Mouse (Mus musculus): ENCODE measurements around the gene Apom. TPM values are rescaled to one million over a fixed set of nuclear protein-coding genes. Genes with fewer than 3 reads are reported as not detected.
"Not testable (repeated sequence)": the region's sequence is repeated elsewhere in the genome, so short reads cannot be mapped to it uniquely, and the experiment has no call there.

Apom gene
- total RNA-seq, 2 experiments from 2014 or later = not detected

GRCm38 (mm10) chr17:35134801-35135590 lies 3.1 kb upstream of the Apom start, which contains the start of gene Bag6:
TSS of gene Bag6 (plus strand) at chr17:35135178.
- DNase-seq (ENCODE audit: low spot score in 2 of 2) = peak; percentile 96
- intact Hi-C loops (cut with DNase I) = loop anchor here (1.0 kb wide), 1 partner anchor 29 kb away; the partner anchor contains the start of gene Prrc2a

- intact Hi-C loops (cut with DNase I) = no loop called here
- no peak for DNase-seq (ENCODE audit: low spot score in 2 of 2)
Measured at GRCm38 (mm10) chr17:35133517-35133916, 1.7 kb upstream of the Apom start.

DNA sequence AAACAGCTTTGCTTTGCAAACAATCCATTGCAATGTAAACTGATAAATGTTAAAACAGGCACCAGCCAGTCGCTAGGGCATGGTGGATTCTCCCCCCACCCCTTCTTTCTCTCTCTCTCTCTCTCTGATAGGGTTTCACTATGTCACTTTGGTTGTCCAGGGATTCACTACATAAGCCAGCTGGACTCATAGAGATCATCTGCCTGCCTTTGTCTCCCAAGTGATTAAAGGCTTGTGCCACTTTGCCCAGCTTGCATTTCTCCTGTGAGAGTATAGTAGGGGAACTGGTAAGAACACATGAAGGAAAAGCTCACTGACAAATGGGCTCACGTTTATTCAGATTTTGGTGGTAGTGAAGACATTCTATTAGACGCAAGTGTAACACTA lies 317 bp upstream of the Apom start:
- DNase-seq (ENCODE audit: low spot score in 2 of 2) = no peak
- intact Hi-C loops (cut with DNase I) = no loop called here

DNA sequence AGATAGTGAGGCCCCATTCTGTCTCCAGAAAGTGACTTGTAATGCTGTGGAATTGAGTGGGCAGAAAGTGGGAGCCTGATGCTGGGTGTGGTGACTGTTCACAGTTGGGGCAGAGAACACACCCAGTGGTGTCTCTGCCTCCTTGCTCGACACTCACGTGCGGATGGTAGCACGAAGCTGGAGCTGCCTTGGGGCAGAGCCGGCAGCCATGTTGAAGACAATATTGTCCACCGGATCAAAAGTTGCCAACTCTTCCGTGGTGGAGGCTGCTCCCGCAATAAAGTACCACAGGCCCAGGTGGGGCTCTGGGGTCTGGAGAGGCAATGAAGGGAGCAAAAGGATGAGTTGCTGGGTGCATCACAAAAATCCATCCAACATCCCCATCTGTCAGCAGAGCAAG lies 812 bp downstream of the Apom start:
- no peak for DNase-seq (ENCODE audit: low spot score in 2 of 2)
- intact Hi-C loops (cut with DNase I) = no loop called here

DNA sequence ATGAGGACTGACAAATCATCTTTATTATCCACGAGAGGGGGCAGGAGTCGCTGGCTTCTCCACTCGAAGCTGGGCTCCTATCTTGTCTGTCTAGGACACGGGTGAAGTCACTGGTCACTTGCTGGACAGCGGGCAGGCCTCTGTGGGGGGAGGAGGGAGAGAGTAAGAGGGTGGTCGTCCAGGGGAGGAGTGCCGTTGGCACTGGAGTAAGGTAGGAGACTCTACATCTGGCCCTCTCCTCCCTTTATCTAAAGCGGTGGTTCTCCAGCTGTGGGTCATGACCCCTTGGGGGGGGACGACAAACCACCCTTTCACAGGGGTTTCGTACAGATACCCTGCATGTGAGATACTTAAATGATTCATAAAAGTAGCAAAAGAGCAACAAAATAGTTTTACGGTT lies 2.9 kb downstream of the Apom start:
- intact Hi-C loops (cut with DNase I) = no loop called here
- no peak for DNase-seq (ENCODE audit: low spot score in 2 of 2)

GRCm38 (mm10) chr17:35127017-35127416 lies 4.8 kb downstream of the Apom start:
- intact Hi-C loops (cut with DNase I) = no loop called here
- DNase-seq (ENCODE audit: low spot score in 2 of 2) = no peak

- intact Hi-C loops (cut with DNase I) = no loop called here
Measured at GRCm38 (mm10) chr17:35126206-35126611, 5.6 kb downstream of the Apom start, which contains the start of gene D17H6S53E. TSS of gene D17H6S53E (plus strand) at chr17:35126373.

GRCm38 (mm10) chr17:35125578-35125977 lies 6.3 kb downstream of the Apom start:
- intact Hi-C loops (cut with DNase I) = no loop called here

More at GRCm38 (mm10) chr17:35126206-35126611, 5.6 kb downstream of the Apom start, which contains the start of gene D17H6S53E:
- peak; percentile 69 to 78 for DNase-seq (ENCODE audit: low spot score in 2 of 2)

DNA sequence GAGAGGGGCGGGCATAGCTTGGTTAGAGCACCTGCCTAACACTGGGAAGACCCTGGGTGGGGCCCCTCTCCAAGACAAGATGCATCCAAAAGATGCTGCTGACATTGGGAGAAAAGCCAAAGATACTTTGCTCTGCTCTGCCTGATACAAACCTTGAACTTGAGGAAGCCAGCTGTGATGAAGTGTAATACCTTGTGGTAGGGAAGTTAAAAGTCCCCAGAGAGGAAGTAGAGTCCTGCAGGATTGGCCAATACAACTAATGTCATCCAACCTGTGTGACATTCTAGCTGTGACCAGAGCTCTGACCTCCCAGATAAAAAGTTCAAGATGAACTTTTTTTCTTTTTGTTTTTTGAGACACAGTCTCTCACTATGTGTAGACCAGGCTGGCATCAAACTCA lies 6.8 kb downstream of the Apom start:
- intact Hi-C loops (cut with DNase I) = no loop called here

More at GRCm38 (mm10) chr17:35125578-35125977, 6.3 kb downstream of the Apom start:
- DNase-seq (ENCODE audit: low spot score in 2 of 2) = no peak

GRCm38 (mm10) chr17:35124261-35124896 lies 7.5 kb downstream of the Apom start:
- intact Hi-C loops (cut with DNase I) = loop anchor here (5.0 kb wide), 2 partner anchors 102 to 113 kb away; partner anchors contain the start of gene Nfkbil1

More for the DNA sequence above, 6.8 kb downstream of the Apom start:
- DNase-seq (ENCODE audit: low spot score in 2 of 2) = no peak

DNA sequence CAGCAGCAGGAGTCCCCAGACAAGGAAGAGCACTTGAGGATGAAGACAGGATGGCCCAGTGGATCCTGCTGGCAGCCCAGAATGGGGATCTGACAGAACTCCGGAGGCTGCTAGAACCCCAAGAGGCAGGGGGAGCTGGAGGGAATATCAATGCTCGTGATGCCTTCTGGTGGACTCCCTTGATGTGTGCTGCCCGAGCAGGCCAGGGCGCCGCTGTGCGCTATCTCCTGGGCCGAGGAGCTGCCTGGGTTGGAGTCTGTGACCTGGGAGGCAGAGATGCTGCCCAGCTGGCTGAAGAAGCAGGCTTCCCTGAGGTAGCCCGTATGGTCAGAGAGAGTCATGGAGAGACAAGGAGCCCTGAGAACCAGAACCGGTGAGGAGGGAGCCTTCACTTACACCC lies 8.6 kb downstream of the Apom start:
- intact Hi-C loops (cut with DNase I) = loop anchor here (5.0 kb wide), 2 partner anchors 101 to 114 kb away; partner anchors contain the start of gene Nfkbil1
- DNase-seq (ENCODE audit: low spot score in 2 of 2) = not testable (repeated sequence)

More at GRCm38 (mm10) chr17:35124261-35124896, 7.5 kb downstream of the Apom start:
- not testable (repeated sequence) for DNase-seq (ENCODE audit: low spot score in 2 of 2)

- intact Hi-C loops (cut with DNase I) = loop anchor here (5.0 kb wide), 2 partner anchors 100 to 115 kb away; partner anchors contain the start of gene Nfkbil1
- DNase-seq (ENCODE audit: low spot score in 2 of 2) = peak; percentile 67 to 69
Measured at GRCm38 (mm10) chr17:35121871-35122303, 10.0 kb downstream of the Apom start, which contains the start of gene Csnk2b. TSS of gene Csnk2b (minus strand) at chr17:35122053.

- intact Hi-C loops (cut with DNase I) = loop anchor here (5.0 kb wide), 2 partner anchors 99 to 116 kb away; partner anchors contain the start of gene Nfkbil1
- DNase-seq (ENCODE audit: low spot score in 2 of 2) = peak; percentile 98
Measured at GRCm38 (mm10) chr17:35121143-35121799, 10.6 kb downstream of the Apom start, which contains the start of gene Gpank1. TSS of gene Gpank1 (plus strand) at chr17:35121455.

GRCm38 (mm10) chr17:35120745-35121142 lies 11.1 kb downstream of the Apom start:
- intact Hi-C loops (cut with DNase I) = loop anchor here (5.0 kb wide), 2 partner anchors 98 to 117 kb away; partner anchors contain the start of gene Nfkbil1
- DNase-seq (ENCODE audit: low spot score in 2 of 2) = no peak

- no peak for DNase-seq (ENCODE audit: low spot score in 2 of 2)
- intact Hi-C loops (cut with DNase I) = no loop called here
Measured at GRCm38 (mm10) chr17:35115046-35116019, 16.5 kb downstream of the Apom start, which contains the start of gene Ly6g5b. TSS of gene Ly6g5b (minus strand) at chr17:35115428.

DNA sequence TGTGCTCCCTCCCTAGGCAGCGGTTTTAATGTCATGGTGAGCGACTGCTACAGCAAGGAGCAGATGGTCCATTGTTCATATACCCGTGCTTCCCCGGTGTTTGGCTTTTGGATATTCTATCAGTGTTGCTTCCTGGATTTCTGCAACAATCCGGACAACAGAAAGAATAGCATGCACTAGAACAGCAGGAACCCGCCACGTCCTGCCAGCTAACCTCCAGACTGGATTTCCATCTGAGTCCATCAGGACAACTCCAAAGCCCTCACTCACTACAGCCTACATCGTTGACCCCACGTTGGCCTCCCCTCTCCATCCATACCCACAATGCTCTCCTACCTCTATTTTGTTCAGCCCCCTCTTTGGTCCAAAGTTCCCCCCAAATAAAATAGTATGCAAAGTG lies 20.1 kb downstream of the Apom start:
- DNase-seq (ENCODE audit: low spot score in 2 of 2) = no peak
- intact Hi-C loops (cut with DNase I) = no loop called here

GRCm38 (mm10) chr17:35108097-35108496 lies 23.8 kb downstream of the Apom start, which contains the start of gene Ly6g5c:
TSS of gene Ly6g5c (plus strand) at chr17:35108279.
- no peak for DNase-seq (ENCODE audit: low spot score in 2 of 2)
- intact Hi-C loops (cut with DNase I) = no loop called here

DNA sequence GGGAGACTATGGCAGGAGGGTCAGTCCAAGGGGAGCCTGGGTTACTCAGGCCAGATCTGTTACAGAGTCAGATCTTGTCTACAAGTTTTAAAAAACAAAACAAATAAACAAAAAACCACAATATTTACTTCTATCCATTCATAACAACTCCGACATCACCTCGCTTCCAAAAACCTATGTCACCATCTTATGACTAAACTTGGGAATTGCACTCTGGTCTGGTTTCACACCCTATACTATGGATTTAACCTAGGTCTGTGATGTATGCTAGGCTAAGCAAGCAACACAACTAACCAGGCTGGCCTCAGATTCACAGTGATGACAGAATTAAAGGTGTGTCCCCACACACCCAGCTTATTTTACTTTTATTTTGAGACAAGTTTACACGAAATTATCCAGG lies 25.3 kb downstream of the Apom start:
- intact Hi-C loops (cut with DNase I) = loop anchor here (1.0 kb wide), 1 partner anchor 85 kb away; no protein-coding TSS in a partner anchor
- no peak for DNase-seq (ENCODE audit: low spot score in 2 of 2)

All from left cerebral cortex, postnatal 36 days (tissue).